Mouse (Mus musculus) left cerebral cortex, postnatal 4 days (tissue): ENCODE measurements around the gene Nsmce3. TPM values are rescaled to one million over a fixed set of nuclear protein-coding genes. Genes with fewer than 3 reads are reported as not detected.

Experiments
- DNase-seq: peaks from one replicate; pipeline ENCODE4 v3.0.0-alpha.2; 2022
- intact Hi-C: fragments of 180-260 bp; cut with DNase I; formaldehyde crosslinking; loops from one replicate; pipeline ENCODE4 v1.15.1; 2025
- total RNA-seq, 2 experiments: library from RNA; stranded (reverse); gene quantifications; 2 replicates each; pipeline ENCODE4 v1.2.3; 2021

Gene Nsmce3
- 10 to 100 TPM; 11.8 to 12.5 TPM for total RNA-seq

DNA sequence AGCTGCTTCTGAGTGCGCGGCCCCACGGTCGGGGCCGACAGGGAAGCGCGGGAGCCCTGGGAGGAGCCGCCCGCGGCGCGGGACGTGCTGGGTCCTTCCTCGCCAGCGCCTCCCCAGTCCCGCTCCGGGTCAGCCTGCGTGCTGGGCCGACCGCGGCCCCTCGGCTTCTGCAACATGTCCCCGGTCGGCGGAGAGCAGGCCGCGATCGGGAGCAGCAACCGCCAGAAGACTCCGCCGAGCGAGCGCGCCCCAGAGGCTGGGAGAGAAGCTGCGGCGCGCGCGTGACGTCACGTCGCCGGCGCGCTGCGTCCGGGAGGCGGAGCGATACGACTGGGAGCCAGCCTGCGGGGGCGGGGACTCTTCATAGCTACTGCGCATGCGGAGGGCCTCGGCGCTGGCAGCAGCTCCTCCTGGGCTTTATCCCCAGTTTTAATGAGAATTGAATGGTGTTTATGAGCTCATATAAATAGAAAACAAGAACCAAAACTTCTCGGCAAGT lies at the start of gene Nsmce3:
Nsmce3 (minus strand) TSS at position 255 of the 499 bp plus-strand sequence.
- intact Hi-C loops, result no loop called here
- peak; percentile 98 for DNase-seq

DNA sequence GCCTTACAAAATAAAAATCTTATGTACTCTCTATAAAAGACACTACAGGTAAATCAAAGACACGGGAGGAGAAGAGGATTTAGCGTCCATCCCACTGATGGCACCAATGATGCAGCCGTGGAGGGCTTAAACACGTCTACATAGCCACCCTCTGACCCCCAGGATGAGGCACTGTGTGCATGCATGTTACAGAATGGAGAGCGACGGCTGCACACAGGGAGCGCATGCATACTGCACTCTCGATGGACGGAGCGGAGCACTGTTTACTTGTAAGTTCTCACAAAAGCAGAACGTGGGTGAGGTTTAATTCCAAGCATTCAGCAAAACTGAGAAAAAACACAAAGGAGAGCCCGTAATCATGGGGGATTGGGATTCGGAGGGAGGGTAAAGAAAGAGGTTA lies 48.4 kb upstream of the Nsmce3 start:
- no peak for DNase-seq
- intact Hi-C loops, result no loop called here

DNA sequence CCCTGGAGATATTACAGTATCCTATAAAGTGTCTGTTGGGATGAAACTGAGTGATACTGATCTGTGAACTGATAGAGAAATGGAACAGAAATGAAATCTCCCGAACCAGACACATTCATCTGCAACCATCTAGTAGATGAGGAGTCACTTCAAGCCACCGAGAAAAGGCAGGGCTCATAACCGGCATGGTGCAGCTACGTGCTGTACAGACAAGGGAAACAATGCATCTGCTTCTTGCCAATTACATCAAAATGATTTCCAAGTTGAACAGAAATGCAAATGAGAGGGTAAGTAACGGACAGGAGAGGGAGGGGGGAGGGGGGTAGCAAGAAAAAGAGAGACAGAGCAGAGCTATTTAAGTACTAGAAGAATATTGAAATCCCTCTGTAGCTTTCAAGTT lies 47.9 kb upstream of the Nsmce3 start:
- DNase-seq, result no peak
- intact Hi-C loops, result no loop called here

DNA sequence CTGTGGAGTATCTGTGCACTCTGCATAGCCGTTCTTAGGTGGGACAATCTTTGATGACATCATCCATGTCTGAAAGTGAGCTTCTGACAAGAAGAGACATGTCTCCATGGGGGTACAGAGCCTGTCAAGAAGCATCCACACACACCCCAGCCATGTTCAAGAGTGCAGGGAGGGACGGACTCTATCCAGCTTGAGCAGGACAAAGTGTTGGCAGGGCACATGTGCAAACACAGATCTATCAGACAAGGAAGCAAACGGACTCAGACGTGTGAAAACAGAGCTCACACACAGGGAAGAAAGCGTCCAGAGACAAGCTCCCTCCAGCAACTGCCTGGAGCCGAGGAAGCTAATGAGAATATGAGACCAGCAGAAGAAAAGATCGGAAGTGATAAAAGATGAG lies 43.9 kb upstream of the Nsmce3 start:
- no peak for DNase-seq
- intact Hi-C loops, result no loop called here

DNA sequence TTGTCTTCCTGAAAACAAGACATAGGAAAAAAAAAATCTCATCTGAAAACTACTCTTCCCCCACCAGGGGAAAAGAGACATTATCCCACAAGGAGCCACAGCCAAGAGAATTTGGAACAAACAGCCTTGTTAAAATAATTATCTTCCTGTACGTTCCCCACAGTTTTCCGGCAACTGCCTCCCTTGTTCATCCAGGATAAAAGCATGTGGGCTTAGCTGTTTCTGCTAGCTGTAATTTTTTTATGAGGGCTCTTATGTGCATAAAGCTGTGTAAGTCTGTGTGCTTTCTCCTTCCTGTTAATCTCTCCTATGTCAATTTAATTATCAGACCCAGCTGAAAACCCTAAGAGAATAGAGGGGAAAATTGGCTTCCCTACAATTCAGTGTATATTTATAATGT lies 42.3 kb upstream of the Nsmce3 start:
- intact Hi-C loops, result no loop called here
- DNase-seq, result no peak

DNA sequence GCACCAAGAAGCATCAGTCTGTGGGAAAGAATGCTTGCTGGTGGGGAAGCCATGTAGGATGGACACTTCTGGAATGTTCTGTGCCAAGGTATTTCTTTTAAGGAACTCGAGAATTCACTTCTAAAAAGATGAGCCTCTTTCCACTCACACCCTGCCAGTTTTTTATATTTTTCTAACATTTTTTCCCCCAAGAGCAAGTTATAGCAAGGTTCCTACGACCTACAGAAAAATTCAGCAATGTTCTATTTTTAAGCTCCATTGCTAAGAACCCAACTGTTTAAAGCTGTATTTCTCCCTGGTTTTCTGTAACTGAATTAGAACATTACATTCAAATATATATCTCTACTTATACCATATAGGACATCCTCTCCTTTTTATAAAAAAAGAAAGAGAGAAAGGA lies 39.1 kb upstream of the Nsmce3 start:
- intact Hi-C loops, result no loop called here
- DNase-seq, result no peak

DNA sequence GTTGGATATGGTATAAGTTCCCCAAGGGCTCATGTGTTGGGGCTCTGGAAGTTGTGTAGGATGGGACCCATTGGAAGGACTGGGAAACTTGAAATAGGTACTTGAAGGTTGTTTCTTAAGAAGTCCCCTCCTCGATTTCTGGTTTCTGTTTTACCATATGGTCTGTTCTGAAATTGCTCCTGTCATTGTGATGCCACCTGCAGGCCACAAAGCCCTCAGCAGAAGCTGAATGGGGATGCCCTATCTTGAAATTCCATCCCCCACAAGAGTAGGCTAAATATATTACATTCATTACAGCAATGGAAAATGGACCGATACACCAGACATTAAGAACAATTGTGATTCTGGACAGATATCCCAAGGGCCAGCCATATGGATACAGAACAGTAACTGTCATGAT lies 37.4 kb upstream of the Nsmce3 start:
- intact Hi-C loops, result no loop called here
- DNase-seq, result no peak

DNA sequence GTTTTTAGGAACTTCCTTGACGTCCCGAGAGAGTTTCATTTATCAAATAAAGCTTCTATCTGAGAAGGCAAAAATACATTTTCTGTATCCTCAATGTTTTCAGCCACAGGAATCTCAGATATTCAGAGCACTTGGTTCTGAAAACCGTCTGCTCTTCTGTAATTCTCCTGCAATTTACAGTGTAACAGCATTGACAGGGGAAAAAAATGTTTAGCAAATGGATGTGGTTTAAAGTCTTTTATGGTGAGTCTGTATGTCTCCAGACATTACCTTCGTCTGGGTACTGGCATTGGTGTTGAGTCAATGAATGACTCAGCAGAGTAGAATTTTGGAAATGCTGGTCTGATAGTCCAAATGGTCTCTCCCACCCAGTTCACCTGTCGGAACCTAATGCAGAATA lies 34.2 kb upstream of the Nsmce3 start:
- intact Hi-C loops, result no loop called here
- no peak for DNase-seq

DNA sequence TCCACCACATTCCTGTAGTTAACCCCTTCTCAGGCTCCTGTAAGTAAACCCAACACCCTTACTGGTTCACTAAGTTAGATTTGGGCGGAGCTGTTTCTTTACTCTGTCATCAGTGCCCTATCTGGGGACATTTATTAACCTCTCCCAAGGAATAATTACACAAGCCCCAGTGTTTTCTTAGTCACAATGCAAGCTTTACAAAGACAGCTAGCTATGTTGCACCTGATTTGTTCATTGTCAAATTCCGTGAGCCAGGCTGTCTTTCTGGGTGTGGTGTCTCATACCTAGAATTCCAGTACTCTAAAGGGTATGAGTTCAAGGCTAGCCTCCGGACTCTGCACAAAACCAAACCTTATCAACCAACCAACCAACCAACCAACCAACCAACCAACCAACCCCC lies 32.7 kb upstream of the Nsmce3 start:
- no peak for DNase-seq
- intact Hi-C loops, result no loop called here

DNA sequence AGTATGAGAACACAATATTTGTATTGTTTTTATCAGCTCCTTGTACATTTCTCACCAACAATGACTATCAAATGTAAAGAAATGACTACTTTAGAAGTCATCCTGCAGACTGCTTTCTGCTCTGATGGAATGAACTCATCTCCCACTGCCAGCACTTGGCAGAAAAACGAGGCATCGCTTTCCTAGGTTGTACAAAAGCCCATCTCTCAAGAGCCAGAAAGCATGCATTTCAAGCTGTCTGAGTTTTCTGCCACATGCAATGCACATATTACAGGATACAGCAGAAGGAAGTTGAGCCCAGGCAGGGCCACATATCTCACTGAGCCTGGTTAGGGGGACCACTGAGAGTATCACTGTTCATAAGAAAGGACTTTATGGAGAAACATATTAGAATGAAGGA lies 27.5 kb upstream of the Nsmce3 start:
- intact Hi-C loops, result no loop called here
- DNase-seq, result no peak

DNA sequence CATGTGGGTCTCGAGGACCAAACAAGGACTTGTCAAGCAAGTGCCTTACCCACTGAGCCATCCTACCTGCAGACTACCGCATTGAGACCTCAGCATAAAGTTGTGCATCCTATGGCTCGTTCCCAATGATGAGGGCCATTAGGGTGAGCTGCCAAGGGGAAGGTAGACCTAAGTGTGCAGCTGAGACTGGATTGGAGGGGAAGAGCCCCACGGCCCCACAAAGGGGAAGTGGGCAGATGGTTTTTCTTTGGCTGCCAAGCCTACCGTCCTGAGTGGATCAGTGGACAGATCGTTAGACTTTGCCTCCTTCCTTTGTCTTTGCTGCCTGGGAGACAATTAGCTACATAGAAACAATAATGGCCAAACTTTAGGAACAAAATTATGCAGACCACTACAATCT lies 23.8 kb upstream of the Nsmce3 start:
- intact Hi-C loops, result no loop called here
- DNase-seq, result no peak

DNA sequence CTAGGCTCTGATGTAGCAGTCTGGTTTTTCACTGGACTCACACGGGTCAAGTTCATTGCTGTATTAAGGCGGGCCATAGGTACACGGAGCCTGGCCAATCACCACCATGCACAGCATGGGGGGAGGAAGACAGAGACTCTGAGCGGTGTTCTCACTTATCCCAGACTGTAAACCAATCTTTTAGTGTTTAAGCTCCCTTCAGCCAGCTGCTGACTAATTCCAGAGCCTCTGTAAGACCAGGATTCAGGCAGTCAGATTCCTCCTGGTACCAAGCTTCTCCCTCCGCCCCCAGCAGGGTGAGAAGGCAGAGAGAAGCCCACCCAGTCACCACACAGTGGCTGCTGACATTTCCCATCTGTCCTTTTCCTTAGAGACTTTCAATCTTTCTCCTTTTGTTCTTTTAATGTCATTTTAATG lies 22.9 kb upstream of the Nsmce3 start:
- intact Hi-C loops, result no loop called here
- DNase-seq, result no peak

DNA sequence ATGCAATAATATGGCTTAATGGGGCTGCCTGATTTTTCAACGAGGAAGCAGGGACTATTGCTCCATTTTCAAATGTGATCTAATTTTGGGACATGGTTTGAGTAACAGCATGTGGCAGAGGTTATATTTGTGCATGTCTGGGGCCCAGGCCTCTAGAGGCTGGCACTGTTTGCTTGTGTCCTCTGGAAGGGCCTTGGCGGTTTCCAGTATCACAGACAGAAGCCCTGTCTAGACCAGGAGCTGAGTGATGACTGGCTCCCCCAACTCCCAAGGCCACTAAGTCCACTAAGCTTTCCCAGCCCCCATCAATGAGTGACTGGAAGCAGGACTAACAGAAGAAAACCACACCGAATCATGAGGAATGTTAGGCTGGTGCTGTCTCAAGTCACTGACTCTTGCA lies 18.3 kb upstream of the Nsmce3 start:
- DNase-seq, result no peak
- intact Hi-C loops, result no loop called here

DNA sequence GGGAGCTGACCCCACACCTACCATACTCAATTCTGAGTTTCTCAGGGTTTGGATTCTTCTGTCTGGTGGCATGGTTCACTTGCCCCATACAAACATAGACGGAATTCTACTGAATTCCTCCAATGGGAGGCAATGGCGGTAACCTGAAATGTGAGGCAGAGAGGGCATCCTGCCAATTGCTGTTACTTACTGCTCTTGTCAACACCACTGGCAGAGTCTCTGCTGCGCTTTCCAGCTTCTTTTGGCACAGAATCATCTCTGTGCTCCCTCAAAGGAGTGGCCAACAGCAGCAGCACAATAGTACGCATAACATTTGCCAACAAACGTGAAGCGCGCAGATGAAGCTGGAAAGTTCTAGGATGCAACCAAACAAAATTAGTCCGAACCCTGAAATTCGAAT lies 17.1 kb upstream of the Nsmce3 start:
- DNase-seq, result peak; percentile 71
- intact Hi-C loops, result no loop called here

DNA sequence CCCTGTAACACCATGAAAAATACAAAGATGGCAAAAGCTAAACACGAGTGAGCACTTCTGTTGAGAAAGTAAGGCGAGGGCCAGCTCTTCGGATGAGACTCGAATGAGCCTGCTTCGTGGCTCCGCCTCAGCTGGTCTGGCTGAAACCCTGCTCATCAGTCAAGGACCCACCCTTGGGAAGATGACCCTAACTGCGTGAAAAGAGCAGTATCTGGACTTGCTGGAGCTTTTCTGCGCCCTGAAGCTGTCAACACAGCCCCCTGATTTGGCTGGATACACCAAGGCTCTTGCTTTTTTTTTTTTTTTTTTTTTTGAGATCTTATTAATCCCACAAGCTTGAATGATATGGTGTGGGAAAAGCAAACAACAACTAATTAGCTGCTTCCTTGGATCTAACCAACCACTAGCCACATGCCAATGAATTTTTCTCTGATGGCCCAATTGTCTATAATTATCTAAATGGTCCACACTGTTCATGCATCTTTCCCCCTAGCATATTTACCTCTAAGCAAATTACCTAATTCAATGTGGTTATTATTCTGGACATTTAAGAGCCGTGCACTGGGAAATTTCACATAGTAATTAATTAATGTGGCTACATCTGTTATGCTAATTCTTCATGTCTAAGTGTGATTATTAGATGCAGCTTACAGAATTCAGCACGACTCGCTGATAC lies 11.5 kb upstream of the Nsmce3 start:
- no peak for DNase-seq
- intact Hi-C loops, result no loop called here

DNA sequence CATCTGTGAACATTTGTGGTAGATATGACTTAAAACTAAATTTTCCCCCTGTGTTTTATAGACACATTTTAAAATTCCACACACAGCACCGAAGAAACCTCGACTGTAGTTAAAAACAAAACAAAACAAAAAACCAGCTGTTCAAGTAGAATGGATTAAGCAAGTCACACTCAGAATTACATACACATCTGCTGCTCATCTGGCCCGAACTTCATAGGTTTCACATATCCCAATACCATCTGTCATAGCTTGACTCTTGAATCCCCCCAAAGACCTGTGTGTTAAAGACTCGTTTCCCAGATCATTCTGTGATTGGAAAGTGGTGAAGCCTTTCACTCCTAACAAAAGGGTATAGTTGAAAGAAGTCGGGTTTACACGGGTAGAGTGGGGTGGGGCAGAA lies 9.4 kb upstream of the Nsmce3 start:
- DNase-seq, result no peak
- intact Hi-C loops, result no loop called here

DNA sequence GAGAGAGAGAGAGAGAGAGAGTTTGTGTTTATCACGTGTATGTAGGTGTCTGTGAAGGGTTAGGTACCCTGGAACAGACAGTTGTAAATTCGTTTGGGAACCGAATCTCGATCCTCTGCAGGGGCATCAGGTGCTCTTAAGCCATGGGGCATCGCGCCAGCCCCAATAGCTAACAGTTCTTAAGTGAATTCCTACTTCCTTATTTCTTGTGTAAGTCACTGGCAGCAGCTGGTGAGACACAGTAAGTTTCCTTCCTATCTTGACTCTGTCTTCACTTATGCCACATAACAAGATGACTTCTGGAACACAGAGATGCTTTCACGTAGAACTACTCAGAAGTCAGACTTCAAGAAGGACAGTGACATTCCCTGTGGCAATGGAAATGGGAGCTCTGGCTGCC lies 8.6 kb upstream of the Nsmce3 start:
- DNase-seq, result no peak
- intact Hi-C loops, result no loop called here

DNA sequence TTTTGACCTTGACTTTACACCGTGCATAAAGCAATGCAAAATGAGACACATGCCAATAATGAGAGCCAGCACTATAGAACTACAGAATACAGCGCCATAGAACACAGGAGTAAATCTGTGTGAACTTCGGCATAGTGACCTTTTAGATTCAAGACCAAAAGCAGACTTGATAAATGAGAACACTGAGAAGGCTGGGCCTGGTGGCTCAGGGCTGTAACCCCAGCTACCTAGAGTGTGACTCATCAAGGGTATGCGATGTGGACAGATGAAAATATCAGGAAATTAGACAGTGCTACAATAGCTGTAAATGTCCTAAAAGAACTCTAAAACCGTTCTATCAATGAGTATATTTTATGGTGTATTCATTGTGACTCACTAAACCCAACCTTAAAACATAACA lies 7.6 kb upstream of the Nsmce3 start:
- no peak for DNase-seq
- intact Hi-C loops, result no loop called here

DNA sequence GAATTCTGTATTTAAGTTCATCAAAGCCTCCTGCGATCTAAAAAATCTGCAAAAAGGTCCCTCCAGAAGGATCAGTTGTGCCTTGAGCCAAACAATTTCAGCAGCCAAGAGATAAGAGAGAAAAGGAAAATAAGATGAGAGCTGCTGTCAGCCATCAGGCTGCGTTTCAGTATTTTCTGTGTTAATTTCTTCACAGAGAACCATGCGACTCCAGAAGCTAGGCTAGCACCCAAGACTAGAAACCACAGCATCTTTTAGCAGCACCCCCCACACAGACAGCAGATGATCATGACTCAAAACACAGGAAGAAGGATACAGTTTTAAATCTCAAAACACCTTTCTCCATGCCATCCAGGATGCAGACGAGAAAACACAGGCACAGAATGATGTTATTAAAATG lies 2.1 kb upstream of the Nsmce3 start:
- intact Hi-C loops, result no loop called here
- DNase-seq, result no peak

DNA sequence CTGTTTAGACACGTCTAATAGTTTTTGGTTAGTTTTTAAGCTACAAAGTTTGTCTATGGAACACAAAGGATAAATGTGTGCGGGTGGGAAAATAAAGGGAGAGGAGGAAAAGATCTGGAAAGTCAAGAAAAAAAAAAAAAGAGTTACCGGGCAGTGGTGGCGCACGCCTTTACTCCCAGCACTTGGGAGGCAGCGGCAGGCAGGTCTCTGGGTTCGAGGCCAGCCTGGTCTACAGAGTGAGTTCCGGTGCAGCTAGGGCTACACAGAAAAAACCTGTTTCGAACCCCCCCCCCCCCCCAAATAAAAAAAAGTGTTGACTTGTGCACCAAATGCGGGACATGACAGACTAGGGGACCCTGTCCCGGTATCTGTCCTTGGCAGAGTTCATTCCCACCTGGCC lies 469 bp upstream of the Nsmce3 start:
- DNase-seq, result no peak
- intact Hi-C loops, result no loop called here

DNA sequence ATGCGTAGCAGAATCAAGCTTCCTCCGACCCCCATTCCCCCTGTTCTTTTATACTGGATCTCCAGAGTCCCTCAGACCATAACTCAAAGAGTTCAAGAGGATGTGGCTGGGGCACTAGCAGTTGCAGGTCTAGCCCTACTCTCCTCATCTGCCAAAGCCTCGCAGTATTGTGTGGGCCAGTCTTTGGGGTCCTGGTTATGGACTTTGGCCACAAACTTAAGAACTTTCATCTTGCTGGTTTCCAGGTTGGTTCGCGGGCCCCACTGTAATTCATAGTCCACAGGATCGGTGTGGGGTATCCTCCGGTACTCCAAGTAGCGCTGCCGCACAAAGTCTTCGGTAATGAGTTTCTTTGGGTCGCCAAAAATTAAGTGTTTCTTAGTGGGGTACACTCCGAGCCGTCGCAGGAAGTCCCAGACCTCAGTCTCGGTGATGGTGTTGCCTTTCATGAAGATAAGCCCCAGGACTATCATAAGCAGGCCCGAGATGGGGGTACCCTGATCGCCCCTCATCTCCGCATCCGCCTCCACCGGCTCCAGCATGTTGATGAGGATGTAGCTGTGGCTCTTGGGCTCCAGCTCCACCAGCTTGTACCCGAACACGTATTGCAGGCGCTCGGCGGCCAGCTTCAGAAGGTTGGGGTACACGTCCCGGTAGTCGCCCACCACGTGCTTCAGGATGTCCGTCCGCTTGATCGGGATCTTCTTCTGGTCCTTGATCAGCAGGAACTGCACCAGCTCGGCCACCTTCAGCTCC lies 632 bp downstream of the Nsmce3 start:
- DNase-seq, result no peak
- intact Hi-C loops, result no loop called here

DNA sequence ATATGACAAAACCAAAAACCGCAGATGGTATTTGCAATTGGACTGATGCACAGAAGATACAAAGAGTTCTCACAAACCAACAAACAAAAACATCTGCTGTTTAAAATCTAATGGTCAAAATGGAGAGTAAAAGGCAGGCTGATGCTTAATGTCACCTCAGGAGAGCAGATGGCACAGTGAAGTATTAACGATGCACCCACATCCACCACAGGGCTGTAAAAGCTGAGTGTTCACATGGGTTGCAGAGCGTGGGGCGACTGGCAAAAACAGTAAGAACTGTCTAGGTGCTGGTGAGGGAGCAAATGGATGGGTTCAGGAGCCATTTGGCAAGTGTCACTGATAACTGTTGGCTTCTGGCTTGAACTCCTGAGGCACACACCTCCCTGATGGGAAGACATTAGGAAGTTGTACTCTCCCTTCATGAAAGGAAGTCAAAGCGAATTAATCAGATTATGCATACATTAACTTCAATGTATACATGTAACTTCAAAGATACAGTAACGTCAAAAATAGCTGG lies 3.2 kb downstream of the Nsmce3 start:
- intact Hi-C loops, result no loop called here
- no peak for DNase-seq
